Mouse (Mus musculus): ENCODE data around the gene Abhd17a. TPM values are rescaled to one million over a fixed set of nuclear protein-coding genes. Genes with fewer than 3 reads are reported as not detected.

Gene Abhd17a
- polyA plus RNA-seq, 1 experiment from 2014 or later = 109 TPM

Small RNA genes within 50 kb of the gene (microRNA-seq; reads per million reads assigned to microRNA genes)
- 1.1 reads per million for gene Mir6912

Other genes starting within 250 kb of the Abhd17a start
- 0.11 and 0.31 TPM in 2 replicates for gene Adamtsl5, start 241.9 kb downstream of the Abhd17a start, polyA plus RNA-seq (2014; fragmentation: Nextera tagmentation; extraction: Ambion mirVana)
- gene Plk5, start 233.9 kb downstream of the Abhd17a start, polyA plus RNA-seq (2014; fragmentation: Nextera tagmentation; extraction: Ambion mirVana) = 0.05 and 0.22 TPM in 2 replicates
- gene Mex3d, start 202.7 kb downstream of the Abhd17a start, polyA plus RNA-seq (2014; fragmentation: Nextera tagmentation; extraction: Ambion mirVana) = 11.8 and 12.4 TPM in 2 replicates
- 222 and 252 TPM in 2 replicates for gene Mbd3, start 190.8 kb downstream of the Abhd17a start, polyA plus RNA-seq (2014; fragmentation: Nextera tagmentation; extraction: Ambion mirVana)
- 404 and 476 TPM in 2 replicates for gene Uqcr11, start 183.5 kb downstream of the Abhd17a start, polyA plus RNA-seq (2014; fragmentation: Nextera tagmentation; extraction: Ambion mirVana)
- gene Tcf3, start 156.7 kb downstream of the Abhd17a start, polyA plus RNA-seq (2014; fragmentation: Nextera tagmentation; extraction: Ambion mirVana) = 135 and 154 TPM in 2 replicates
- gene Onecut3, start 95.5 kb downstream of the Abhd17a start, polyA plus RNA-seq (2014; fragmentation: Nextera tagmentation; extraction: Ambion mirVana) = 2.7 and 2.8 TPM in 2 replicates
- 0.81 and 1.2 TPM in 2 replicates for gene Atp8b3, start 51.2 kb downstream of the Abhd17a start, polyA plus RNA-seq (2014; fragmentation: Nextera tagmentation; extraction: Ambion mirVana)
- gene Rexo1, start 28.8 kb downstream of the Abhd17a start, polyA plus RNA-seq (2014; fragmentation: Nextera tagmentation; extraction: Ambion mirVana) = 21.6 and 23.5 TPM in 2 replicates
- 3.1 and 3.2 TPM in 2 replicates for gene Klf16, start 13.0 kb downstream of the Abhd17a start, polyA plus RNA-seq (2014; fragmentation: Nextera tagmentation; extraction: Ambion mirVana)
- 60.2 and 62.3 TPM in 2 replicates for gene Scamp4, start 12.5 kb upstream of the Abhd17a start, polyA plus RNA-seq (2014; fragmentation: Nextera tagmentation; extraction: Ambion mirVana)
- 5.4 and 6.9 TPM in 2 replicates for gene Adat3, start 12.5 kb upstream of the Abhd17a start, polyA plus RNA-seq (2014; fragmentation: Nextera tagmentation; extraction: Ambion mirVana)
- 1.9 and 2.2 TPM in 2 replicates for gene Gm49322, start 15.7 kb upstream of the Abhd17a start, polyA plus RNA-seq (2014; fragmentation: Nextera tagmentation; extraction: Ambion mirVana)
- gene Csnk1g2, start 32.5 kb upstream of the Abhd17a start, polyA plus RNA-seq (2014; fragmentation: Nextera tagmentation; extraction: Ambion mirVana) = 73.6 and 86.9 TPM in 2 replicates
- gene Btbd2, start 66.7 kb upstream of the Abhd17a start, polyA plus RNA-seq (2014; fragmentation: Nextera tagmentation; extraction: Ambion mirVana) = 43.8 and 51.7 TPM in 2 replicates
- gene Mknk2, start 87.8 kb upstream of the Abhd17a start, polyA plus RNA-seq (2014; fragmentation: Nextera tagmentation; extraction: Ambion mirVana) = 42.0 and 49.4 TPM in 2 replicates
- gene Mob3a, start 111.6 kb upstream of the Abhd17a start, polyA plus RNA-seq (2014; fragmentation: Nextera tagmentation; extraction: Ambion mirVana) = 50.2 and 52.7 TPM in 2 replicates
- 6.7 and 6.9 TPM in 2 replicates for gene Izumo4, start 111.8 kb upstream of the Abhd17a start, polyA plus RNA-seq (2014; fragmentation: Nextera tagmentation; extraction: Ambion mirVana)
- gene Ap3d1, start 151.9 kb upstream of the Abhd17a start, polyA plus RNA-seq (2014; fragmentation: Nextera tagmentation; extraction: Ambion mirVana) = 63.2 and 68.4 TPM in 2 replicates
- 15.4 and 18.8 TPM in 2 replicates for gene Dot1l, start 164.9 kb upstream of the Abhd17a start, polyA plus RNA-seq (2014; fragmentation: Nextera tagmentation; extraction: Ambion mirVana)
- 92.2 and 104 TPM in 2 replicates for gene Sf3a2, start 207.9 kb upstream of the Abhd17a start, polyA plus RNA-seq (2014; fragmentation: Nextera tagmentation; extraction: Ambion mirVana)
- gene Plekhj1, start 208.3 kb upstream of the Abhd17a start, polyA plus RNA-seq (2014; fragmentation: Nextera tagmentation; extraction: Ambion mirVana) = 138 and 151 TPM in 2 replicates
- gene Amh, start 214.9 kb upstream of the Abhd17a start, polyA plus RNA-seq (2014; fragmentation: Nextera tagmentation; extraction: Ambion mirVana) = not detected in 2 replicates
- 0.38 and 0.80 TPM in 2 replicates for gene Jsrp1, start 223.2 kb upstream of the Abhd17a start, polyA plus RNA-seq (2014; fragmentation: Nextera tagmentation; extraction: Ambion mirVana)
- 1,723 and 1,824 TPM in 2 replicates for gene Oaz1, start 236.3 kb upstream of the Abhd17a start, polyA plus RNA-seq (2014; fragmentation: Nextera tagmentation; extraction: Ambion mirVana)